Mouse (Mus musculus) forebrain, postnatal 0 days (tissue): Measurements from ENCODE around the gene Nf1. TPM values are rescaled to one million over a fixed set of nuclear protein-coding genes. Genes with fewer than 3 reads are reported as not detected.

Experiments used
- ATAC-seq: fragments of 200-750 bp; cut with Nextera tagmentation; 2 replicates; pipeline ENCODE4 v1.8.0; 2017; ENCODE audit warnings: mild to moderate bottlenecking, moderate library complexity
- DNase-seq: peaks from one replicate; pipeline ENCODE4 v3.0.0-alpha.2; 2015
- H3K27ac ChIP-seq: fragments of 300-500 bp; sonication (generic); 2 replicates; pipeline ENCODE4 v1.5.1; 2014; ENCODE audit warnings: low read depth, mild to moderate bottlenecking, antibody characterized with exemption, low read length, moderate library complexity, mixed read lengths
- H3K27me3 ChIP-seq: fragments of 300-500 bp; sonication (generic); 2 replicates; pipeline ENCODE4 v1.6.1; 2014; ENCODE audit warnings: mild to moderate bottlenecking, low read length, mixed read lengths; ENCODE audit not compliant: insufficient read depth
- H3K36me3 ChIP-seq: fragments of 300-500 bp; sonication (generic); 2 replicates; pipeline ENCODE4 v1.6.1; 2014; ENCODE audit warnings: mild to moderate bottlenecking, moderate library complexity; ENCODE audit not compliant: insufficient read depth
- H3K4me1 ChIP-seq: fragments of 300-500 bp; sonication (generic); 2 replicates; pipeline ENCODE4 v1.6.1; 2014; ENCODE audit warnings: antibody characterized with exemption; ENCODE audit not compliant: insufficient read depth
- H3K4me2 ChIP-seq: fragments of 300-500 bp; sonication (generic); 2 replicates; pipeline ENCODE4 v1.6.1; 2014; ENCODE audit warnings: low read depth, mild to moderate bottlenecking, moderate library complexity
- H3K4me3 ChIP-seq: fragments of 300-500 bp; sonication (generic); 2 replicates; pipeline ENCODE4 v1.5.1; 2014; ENCODE audit warnings: low read depth, low read length, mixed read lengths
- H3K9ac ChIP-seq: fragments of 300-500 bp; sonication (generic); 2 replicates; pipeline ENCODE4 v1.6.1; 2014; ENCODE audit warnings: mild to moderate bottlenecking
- H3K9me3 ChIP-seq: fragments of 300-500 bp; sonication (generic); 2 replicates; pipeline ENCODE4 v1.6.1; 2016; ENCODE audit warnings: low read length
- CTCF ChIP-seq: sonication (generic); IDR thresholded peaks from 2 replicates; pipeline ENCODE4 v1.5.1; 2016; ENCODE audit warnings: antibody characterized with exemption, control low read depth, low read depth
- WGBS: fragments of 180-500 bp; shearing (Covaris S2); extraction: QIAGEN DNeasy Blood & Tissue Kit; methylation state at CpG from one replicate; pipeline ENCODE4 v1.1.7; 2014; 5-methylcytosine and 5-hydroxymethylcytosine counted together
- polyA plus RNA-seq: library from polyadenylated mRNA; unstranded; fragments of >200 nt; fragmentation: Nextera tagmentation; extraction: Ambion mirVana; gene quantifications from 2 replicates; pipeline ENCODE4 v1.2.1, GENCODE M21; 2015
- total RNA-seq: library from RNA; depleted of rRNA; stranded (reverse); fragments of >200 nt; gene quantifications from 2 replicates; pipeline ENCODE4 v1.2.3, GENCODE M21; 2014

Nf1 gene
- total and polyA plus RNA-seq, 2 experiments from 2014 or later = 5.5 to 72.6 TPM

GRCm38 (mm10) chr11:79503845-79504244 is 164.4 kb downstream of the Nf1 start, which contains the start of gene Omg:
Gene Omg, minus strand, starts transcription at chr11:79504084.
- 13% methylated on average over 8 of the region's 8 CpGs for WGBS
- Histone ChIP-seq H3K4me1 (peaks cover 3% of the 10 kb centered on the region; the same call in 1 of the 2 replicates), H3K9me3 (no peaks in the 10 kb centered on the region), H3K9ac (peak within 1 kb of the TSS; percentile 37; the same call in 1 of the 2 replicates), H3K4me3 (peak within 1 kb of the TSS; percentile 30), H3K27me3 (no peaks in the 10 kb centered on the region), H3K27ac (peak within 1 kb of the TSS; percentile 54), H3K4me2 (peak within 1 kb of the TSS; percentile 39), H3K36me3 (no peaks in the 10 kb centered on the region)
- DNase-seq (peak; percentile 69), ATAC-seq (peak; percentile 89)
- no peak for TF ChIP-seq CTCF

GRCm38 (mm10) chr11:79504506-79504905 is 165.0 kb downstream of the Nf1 start:
- Histone ChIP-seq H3K36me3 (no peaks in the 10 kb centered on the region), H3K9ac (no peak overlapping the region), H3K27ac (0 out of 2 replicates have a peak overlapping the region, but pooled peaks have one; percentile 29), H3K27me3 (no peaks in the 10 kb centered on the region), H3K9me3 (no peaks in the 10 kb centered on the region), H3K4me1 (peaks cover 3% of the 10 kb centered on the region; the same call in 1 of the 2 replicates), H3K4me2 (no peak overlapping the region), H3K4me3 (no peak overlapping the region)
- DNase-seq (no peak), ATAC-seq (no peak)
- no peak for TF ChIP-seq CTCF
- 43% methylated on average over 7 of the region's 7 CpGs for WGBS

- Histone ChIP-seq H3K4me2 (no peak overlapping the region), H3K27me3 (no peaks in the 10 kb centered on the region), H3K36me3 (no peaks in the 10 kb centered on the region), H3K9ac (no peak overlapping the region), H3K9me3 (no peaks in the 10 kb centered on the region), H3K27ac (no peak overlapping the region), H3K4me3 (no peak overlapping the region), H3K4me1 (no peaks in the 10 kb centered on the region)
- DNase-seq (no peak), ATAC-seq (no peak)
- no peak for TF ChIP-seq CTCF
- WGBS = 92% methylated on average over 3 of the region's 3 CpGs
Observed at GRCm38 (mm10) chr11:79511970-79512369, 172.5 kb downstream of the Nf1 start.

GRCm38 (mm10) chr11:79515331-79515730 is 175.8 kb downstream of the Nf1 start:
- no peak overlapping the region for H3K4me2 ChIP-seq
- no peak for TF ChIP-seq CTCF
- H3K36me3 ChIP-seq = no peaks in the 10 kb centered on the region
- WGBS = 76% methylated on average over 6 of the region's 6 CpGs
- H3K27me3 ChIP-seq = no peaks in the 10 kb centered on the region
- no peak for DNase-seq
- H3K9ac ChIP-seq = no peak overlapping the region
- no peaks in the 10 kb centered on the region for H3K9me3 ChIP-seq
- H3K4me1 ChIP-seq = no peaks in the 10 kb centered on the region
- ATAC-seq = no peak
- no peak overlapping the region for H3K4me3 ChIP-seq
- H3K27ac ChIP-seq = no peak overlapping the region

GRCm38 (mm10) chr11:79515798-79516197 is 176.3 kb downstream of the Nf1 start:
- no peak overlapping the region for H3K9ac ChIP-seq
- no peak for ATAC-seq
- no peaks in the 10 kb centered on the region for H3K4me1 ChIP-seq
- 97% methylated on average over 2 of the region's 2 CpGs for WGBS
- no peak overlapping the region for H3K27ac ChIP-seq
- TF ChIP-seq CTCF = no peak
- H3K9me3 ChIP-seq = no peaks in the 10 kb centered on the region
- no peak overlapping the region for H3K4me3 ChIP-seq
- no peak for DNase-seq
- no peaks in the 10 kb centered on the region for H3K27me3 ChIP-seq
- no peak overlapping the region for H3K4me2 ChIP-seq
- H3K36me3 ChIP-seq = no peaks in the 10 kb centered on the region

- Histone ChIP-seq H3K27ac (no peak overlapping the region), H3K9ac (no peak overlapping the region), H3K4me3 (no peak overlapping the region), H3K36me3 (no peaks in the 10 kb centered on the region), H3K4me2 (no peak overlapping the region), H3K4me1 (no peaks in the 10 kb centered on the region), H3K9me3 (no peaks in the 10 kb centered on the region), H3K27me3 (no peaks in the 10 kb centered on the region)
- DNase-seq = no peak
- no peak for TF ChIP-seq CTCF
- no peak for ATAC-seq
- 79% methylated on average over 6 of the region's 6 CpGs for WGBS
Observed at GRCm38 (mm10) chr11:79519299-79519698, 179.8 kb downstream of the Nf1 start.

GRCm38 (mm10) chr11:79519878-79520291 is 180.4 kb downstream of the Nf1 start:
- Histone ChIP-seq H3K4me3 (no peak overlapping the region), H3K9me3 (no peaks in the 10 kb centered on the region), H3K4me1 (no peaks in the 10 kb centered on the region), H3K27me3 (no peaks in the 10 kb centered on the region), H3K36me3 (no peaks in the 10 kb centered on the region), H3K4me2 (no peak overlapping the region), H3K27ac (no peak overlapping the region), H3K9ac (no peak overlapping the region)
- DNase-seq = peak; percentile 30
- no peak for TF ChIP-seq CTCF
- peak; percentile 73 for ATAC-seq
- 55% methylated on average over 1 of the region's 1 CpGs for WGBS
